Mouse (Mus musculus): ENCODE data around the gene Zfp697.
"Not testable (repeated sequence)": the region's sequence is repeated elsewhere in the genome, so short reads cannot be mapped to it uniquely, and the experiment has no call there.

Gene Zfp697

DNA sequence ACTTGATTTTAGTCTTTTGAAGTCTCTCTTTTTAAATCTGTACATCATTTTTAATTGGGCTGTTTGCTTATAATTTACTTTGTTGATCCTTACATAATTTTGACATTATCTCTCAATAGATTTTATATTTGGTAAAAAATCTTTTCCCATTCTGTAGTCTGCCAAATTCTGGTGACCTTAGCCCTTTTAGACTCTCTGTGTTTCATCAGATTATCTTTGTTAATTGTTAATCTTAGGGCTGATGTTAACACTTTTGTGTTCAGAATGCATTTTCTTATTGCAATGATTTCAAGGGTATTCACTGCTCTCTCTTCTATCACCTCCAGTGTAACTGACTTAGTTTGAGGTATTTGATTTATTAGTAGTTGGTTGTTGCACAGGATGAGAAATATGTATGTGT lies 338.5 kb downstream of the Zfp697 start:
- DNase-seq: no peak

GRCm38 (mm10) chr3:98724376-98724775 lies 342.1 kb downstream of the Zfp697 start, which contains the start of gene Hsd3b2:
Gene Hsd3b2, minus strand, starts transcription at chr3:98724543.
- DNase-seq: peak; percentile 46

- peak; percentile 39 for DNase-seq
Measured at GRCm38 (mm10) chr3:98726281-98726680, 344.0 kb downstream of the Zfp697 start.

GRCm38 (mm10) chr3:98733724-98734123 lies 351.5 kb downstream of the Zfp697 start:
- DNase-seq: no peak

- DNase-seq: no peak
Measured at GRCm38 (mm10) chr3:98734340-98734739, 352.1 kb downstream of the Zfp697 start.

- DNase-seq: not testable (repeated sequence)
Measured at GRCm38 (mm10) chr3:98741043-98741442, 358.8 kb downstream of the Zfp697 start.

- DNase-seq: no peak
Measured at GRCm38 (mm10) chr3:98752171-98752570, 369.9 kb downstream of the Zfp697 start.

- DNase-seq: no peak
Measured at GRCm38 (mm10) chr3:98756836-98757235, 374.6 kb downstream of the Zfp697 start.

- no peak for DNase-seq
Measured at GRCm38 (mm10) chr3:98764155-98764554, 381.9 kb downstream of the Zfp697 start.

- DNase-seq: no peak
Measured at GRCm38 (mm10) chr3:98780921-98781320, 398.7 kb downstream of the Zfp697 start.

DNA sequence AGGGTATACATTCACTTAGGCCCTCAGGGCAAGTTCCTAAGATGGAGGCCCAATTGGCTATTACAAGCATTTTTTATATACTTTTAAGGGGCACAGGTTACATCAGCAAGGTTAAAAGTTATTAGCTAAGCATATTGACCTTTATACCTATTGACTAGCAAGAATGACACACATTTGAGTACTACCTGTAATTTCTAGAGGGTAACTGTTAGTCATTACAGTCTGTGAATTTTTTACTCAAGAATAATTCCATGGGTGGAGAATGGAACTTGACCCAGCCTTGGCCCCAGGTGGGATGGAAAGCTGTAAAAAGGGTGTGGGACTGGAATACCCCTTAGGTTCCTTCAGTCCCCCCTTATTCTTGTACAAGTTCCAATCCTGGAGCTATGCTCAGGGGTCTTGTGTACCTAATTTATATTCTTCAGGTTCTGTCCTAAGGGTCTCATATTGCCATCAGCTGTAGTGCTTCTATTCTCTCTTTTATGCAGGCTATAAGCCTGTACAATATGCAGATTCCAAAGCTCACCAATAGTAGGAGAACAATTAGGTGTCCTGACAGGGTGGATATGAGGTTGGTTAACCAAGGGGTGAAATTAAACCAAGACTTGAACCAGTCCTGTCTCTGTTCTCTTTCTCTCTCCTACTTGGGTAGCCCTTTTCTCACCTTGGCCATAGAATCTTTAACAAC lies 400.1 kb downstream of the Zfp697 start:
- no peak for DNase-seq

DNA sequence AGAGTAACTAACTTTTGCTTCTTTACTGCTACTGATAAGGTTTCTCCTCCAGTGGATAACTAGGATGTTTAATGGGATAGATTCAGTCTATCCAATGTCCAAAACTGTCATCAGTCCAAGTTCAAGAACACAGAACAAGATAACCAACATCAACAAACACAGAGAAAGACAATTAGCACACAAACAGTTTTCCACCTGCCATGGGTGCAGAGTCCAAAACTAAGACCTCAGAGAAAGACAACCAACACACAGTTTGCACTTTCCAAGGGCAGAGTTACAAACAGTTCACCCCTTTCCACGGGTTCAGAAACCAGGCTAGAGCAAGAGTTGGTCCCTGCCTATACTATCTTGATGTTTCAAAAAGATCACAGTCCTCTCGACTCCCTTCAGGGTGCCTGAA lies 404.3 kb downstream of the Zfp697 start:
- DNase-seq: no peak

Data from kidney, postnatal 14 days (tissue).